Mouse (Mus musculus) layer of hippocampus, adult 8-10 months (tissue): Measurements from ENCODE around the gene Psd4. TPM values are rescaled to one million over a fixed set of nuclear protein-coding genes. Genes with fewer than 3 reads are reported as not detected.

Source experiments
- DNase-seq, 2 experiments: peaks; one replicate each; pipeline ENCODE4 v3.0.0; 2022; ENCODE audit warnings: low spot score in 2 of 2
- total RNA-seq, 4 experiments: library from RNA; stranded (reverse); gene quantifications; 2 replicates each; pipeline ENCODE4 v1.2.4; 2022

Psd4 gene
- total RNA-seq, 4 experiments from 2014 or later: 0.69 to 3.4 (median 1.6) TPM

GRCm38 (mm10) chr2:24429806-24430205, 62.4 kb downstream of the Psd4 start:
- DNase-seq: no peak

DNA sequence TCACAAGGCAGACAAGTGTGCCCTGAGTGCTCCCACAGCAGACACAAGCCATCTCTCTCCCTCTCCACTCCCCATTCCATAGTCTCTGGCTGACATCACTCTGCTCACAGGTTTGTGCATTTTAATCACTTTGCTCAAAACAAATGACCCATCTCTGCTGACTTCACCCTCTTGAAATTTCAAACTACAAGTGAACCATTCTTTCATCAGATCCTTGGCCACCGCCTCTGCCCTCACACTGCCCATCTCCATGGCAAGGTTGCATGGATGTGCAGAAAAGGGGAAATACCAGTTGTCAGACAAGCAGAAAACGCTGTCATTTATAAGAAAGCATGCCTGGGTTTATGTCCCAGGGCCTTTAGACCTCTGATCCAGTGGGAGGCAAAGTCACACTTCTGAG, 67.3 kb downstream of the Psd4 start:
- DNase-seq: no peak

- DNase-seq: no peak
Measured at GRCm38 (mm10) chr2:24435699-24436098, 68.3 kb downstream of the Psd4 start.

DNA sequence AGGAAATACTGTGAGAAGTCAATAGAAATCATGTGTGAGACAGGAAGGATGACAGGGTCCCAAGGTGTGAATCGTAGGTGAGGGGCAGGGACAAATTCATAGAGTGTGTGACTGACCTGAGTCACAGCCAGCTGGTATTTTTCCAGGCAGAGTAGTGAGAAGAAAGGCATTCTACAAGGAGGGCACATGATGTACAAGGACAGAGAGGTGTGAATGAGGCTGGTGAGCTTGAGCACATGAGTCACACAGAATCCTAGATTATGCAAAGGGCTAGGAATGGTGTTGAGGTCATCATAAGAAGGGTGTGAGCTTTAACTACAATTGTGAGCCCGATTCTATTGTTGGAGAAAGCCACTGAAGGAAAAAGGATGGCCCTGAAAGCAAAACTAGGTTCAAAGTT, 72.7 kb downstream of the Psd4 start:
- no peak for DNase-seq

DNA sequence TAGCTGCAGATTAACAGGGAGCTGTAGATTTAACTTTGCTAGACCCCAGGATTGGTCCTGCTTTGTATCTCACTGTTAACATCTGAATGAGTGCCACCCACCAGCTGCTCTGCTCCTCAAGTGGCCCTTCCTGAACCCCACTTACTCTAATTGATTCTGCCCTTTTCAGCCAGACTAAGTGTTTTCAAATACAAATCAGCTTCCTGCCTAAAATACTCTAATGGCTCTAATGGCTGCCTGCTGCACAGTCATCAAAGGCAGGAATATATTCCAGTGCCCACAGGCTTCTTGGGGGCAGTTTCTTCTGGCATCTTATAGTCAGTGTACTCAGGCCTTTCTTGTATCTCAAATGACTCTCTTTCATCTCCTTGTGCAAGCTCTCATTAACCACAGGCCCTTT, 74.5 kb downstream of the Psd4 start:
- DNase-seq: no peak

GRCm38 (mm10) chr2:24442303-24442925, 75.0 kb downstream of the Psd4 start:
- DNase-seq: no peak

GRCm38 (mm10) chr2:24443256-24443790, 75.9 kb downstream of the Psd4 start:
- no peak for DNase-seq

- DNase-seq: no peak
Measured at GRCm38 (mm10) chr2:24449111-24449510, 81.7 kb downstream of the Psd4 start.

DNA sequence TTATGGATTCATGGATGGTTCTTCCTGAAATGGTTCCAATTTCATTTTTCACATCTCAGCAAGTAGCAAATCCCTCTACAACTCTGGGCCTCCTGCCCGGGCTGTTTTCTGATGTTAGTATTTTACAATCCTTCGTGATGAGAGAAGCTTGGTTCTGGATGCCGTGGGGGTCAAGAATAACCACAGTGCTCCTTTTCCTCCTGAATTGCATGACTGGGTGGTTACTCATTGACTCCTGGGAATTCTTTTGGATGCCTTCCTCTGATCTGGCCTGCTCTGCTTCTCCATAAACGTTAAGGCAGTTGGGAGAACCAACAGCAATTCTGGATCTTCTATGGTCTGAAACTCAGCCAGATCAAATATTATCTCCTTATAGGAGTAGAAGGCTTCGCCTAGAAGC, 85.8 kb downstream of the Psd4 start:
- DNase-seq: no peak

DNA sequence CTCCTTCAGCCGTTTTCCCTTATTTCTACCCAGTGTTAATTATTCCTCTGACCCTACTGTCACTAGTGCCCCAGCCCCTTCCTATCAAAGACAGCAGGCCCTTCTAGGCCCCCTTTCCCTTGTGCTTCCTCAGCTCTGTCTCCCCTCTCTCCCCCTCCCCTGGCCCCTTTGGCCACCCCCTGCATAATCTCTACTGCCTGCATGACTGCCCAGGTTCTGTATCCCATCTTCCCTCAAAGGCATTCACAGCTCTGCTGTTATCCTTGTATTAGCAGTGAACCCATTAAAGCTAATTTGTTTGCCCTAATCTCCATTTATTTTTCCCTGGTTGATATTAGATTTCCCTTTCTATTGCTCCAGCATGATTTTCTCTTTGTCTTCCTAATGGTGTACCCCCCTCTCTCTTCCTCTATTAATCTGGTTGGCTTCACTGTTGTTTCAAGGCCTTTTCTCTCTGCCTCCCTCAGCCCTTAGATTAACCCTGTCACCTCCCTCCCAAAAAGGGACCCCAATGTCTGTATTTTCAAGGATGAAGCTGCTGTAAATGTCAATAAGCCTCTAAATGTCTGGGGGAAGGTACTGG, 87.1 kb downstream of the Psd4 start:
- no peak for DNase-seq

DNA sequence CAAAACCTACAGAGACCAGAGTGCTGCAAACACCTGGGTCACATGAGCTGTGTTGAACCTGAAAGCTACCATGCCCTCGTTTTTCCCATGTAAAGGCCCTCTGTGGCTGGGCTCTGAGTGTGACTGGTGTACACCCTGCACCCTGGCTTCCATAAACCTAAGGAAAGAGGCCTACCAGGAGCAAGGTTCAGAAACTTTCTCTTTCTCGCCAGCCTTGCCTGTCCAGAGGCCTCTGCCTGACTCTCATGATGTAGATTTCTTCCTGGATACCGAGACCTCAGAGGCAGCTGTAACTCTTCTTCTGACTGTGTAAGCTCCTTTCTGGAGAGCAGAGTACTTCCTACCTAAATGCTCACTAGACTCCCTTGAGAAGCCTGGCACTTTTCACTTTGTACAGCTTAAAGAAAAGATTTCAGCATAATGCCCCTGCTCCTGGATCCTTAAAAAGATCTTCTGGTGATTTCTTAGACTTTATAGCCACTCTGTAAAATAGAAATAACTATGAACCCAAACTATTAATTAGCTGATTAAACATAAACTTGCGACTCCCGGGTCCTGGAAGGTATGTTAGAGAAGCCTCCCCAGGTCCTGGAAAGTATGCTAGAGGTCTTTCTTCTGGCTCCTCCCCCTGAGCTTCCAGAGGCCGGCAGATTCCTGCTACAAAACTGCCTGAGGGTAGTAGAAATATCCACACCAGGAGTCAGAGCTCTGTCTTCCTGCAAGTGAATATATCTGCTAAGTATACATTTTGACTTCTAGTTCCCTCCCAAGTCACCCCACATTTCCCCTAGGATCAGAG, 87.9 kb downstream of the Psd4 start:
- no peak for DNase-seq

DNA sequence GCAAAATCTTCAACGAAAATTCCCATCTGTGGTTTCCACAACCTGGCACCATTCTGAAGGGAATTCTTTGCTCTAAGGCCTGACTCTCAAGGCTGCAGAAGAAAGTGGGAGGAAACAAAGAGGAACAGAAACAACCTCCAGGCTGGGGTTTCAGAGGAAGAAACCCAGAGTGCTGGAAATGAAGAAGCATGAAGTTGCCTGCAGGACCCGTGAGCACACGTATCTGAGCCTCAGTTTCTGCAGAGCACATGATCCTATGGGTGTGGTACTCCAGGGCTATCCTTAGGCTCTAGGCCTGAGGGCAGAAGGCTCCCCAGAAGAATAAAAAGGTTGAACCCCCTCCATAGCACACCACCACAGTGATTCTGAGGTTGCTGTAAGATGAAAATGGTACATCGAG, 89.5 kb downstream of the Psd4 start:
- DNase-seq: no peak

DNA sequence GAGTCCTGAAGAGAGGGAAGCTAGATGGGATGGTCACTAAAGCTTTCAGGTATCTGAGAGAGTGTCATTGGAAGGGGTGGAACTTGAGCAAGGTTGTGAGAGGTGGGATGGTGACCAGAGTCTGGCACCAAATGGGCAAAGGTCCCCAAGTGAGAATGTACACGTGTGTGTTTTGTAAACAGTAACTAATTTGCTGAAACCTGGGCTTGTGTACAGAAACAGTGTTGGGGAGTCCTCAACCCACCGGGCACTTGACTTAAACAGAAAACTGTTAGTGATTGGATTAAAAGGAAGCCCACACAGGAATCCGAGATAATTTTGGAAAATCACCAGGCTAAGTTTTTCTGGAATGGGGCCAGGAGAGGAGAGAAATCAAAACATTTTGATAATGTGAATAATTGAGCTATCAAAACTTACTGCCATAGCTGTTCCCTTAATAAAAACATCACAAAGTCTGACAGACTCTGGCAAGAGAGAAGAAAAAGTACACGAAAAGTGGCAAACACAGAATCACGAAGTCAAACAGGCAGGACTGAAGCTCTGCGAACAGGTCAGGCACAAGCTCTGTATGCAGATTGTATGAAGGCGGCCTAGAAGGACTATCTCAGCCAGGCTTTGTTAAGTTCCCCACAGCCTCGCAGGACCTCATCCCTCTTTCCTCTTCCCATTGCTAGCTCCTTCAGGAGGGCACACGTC, 92.9 kb downstream of the Psd4 start:
- no peak for DNase-seq

DNA sequence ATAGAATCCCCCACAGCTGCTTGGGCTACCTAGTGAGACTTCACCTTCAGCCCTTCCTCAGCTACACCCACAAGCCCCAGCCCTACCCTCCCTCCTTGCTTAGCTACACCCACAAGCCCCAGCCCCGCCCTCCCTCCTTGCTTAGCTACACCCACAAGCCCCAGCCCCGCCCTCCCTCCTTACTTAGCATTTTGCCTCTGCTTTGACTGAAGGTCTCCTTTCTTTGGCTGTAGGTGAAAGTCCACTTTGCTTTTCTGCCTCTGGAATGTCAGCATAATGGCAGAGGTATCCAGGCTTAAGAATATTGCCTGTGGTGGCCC, 93.4 kb downstream of the Psd4 start:
- no peak for DNase-seq

Other genes with a start within 250 kb of the Psd4 start
- not detected for gene Il1f8, start 214.4 kb upstream of the Psd4 start, total RNA-seq
- not detected for gene Il1f9, start 181.1 kb upstream of the Psd4 start, total RNA-seq
- gene Il1f6, start 152.2 kb upstream of the Psd4 start, total RNA-seq: not detected
- not detected for gene Il1f5, start 90.6 kb upstream of the Psd4 start, total RNA-seq
- not detected for gene Il1f10, start 76.4 kb upstream of the Psd4 start, total RNA-seq
- gene Il1rn, start 30.7 kb upstream of the Psd4 start, total RNA-seq: under 1 TPM in 1 of 4 experiments, not detected in 3; 0.58 TPM
- not detected for gene Pax8, start 108.0 kb downstream of the Psd4 start, total RNA-seq